Mouse (Mus musculus) olfactory bulb, adult 2 months (tissue): ENCODE data around the gene Cpsf4l.

Source experiments
- CTCF ChIP-seq: fragments of 200-500 bp; IDR thresholded peaks from 2 replicates; pipeline ENCODE4 v1.5.1; 2012; ENCODE audit warnings: low read depth, mild to moderate bottlenecking, low read length, moderate library complexity; ENCODE audit not compliant: insufficient read depth
- POLR2A ChIP-seq: fragments of 200-500 bp; IDR thresholded peaks from 2 replicates; pipeline ENCODE4 v1.6.1; 2012; ENCODE audit warnings: mild to moderate bottlenecking, low read depth, low read length, moderate library complexity; ENCODE audit not compliant: insufficient read depth

DNA sequence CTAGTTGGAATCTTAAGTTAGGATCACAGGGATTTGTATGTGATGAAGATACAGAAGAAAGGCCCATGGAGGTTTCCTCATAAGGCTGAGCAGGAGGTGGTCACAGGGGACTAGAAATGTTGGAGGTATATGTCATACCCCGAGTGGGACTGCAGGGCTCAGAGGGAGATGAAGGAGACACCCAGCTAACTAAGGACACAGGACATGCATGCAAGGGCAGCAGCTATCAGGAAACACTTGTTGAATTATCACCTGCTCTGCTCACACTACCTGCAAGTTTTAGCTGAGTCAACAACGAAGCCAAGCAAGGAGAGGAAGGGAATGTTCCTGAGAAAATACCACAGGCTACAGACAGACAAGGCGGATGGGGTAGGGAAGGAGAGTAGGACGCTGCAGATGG lies 42.1 kb downstream of the Cpsf4l start:
- TF ChIP-seq CTCF (no peak), POLR2A (no peak)
